Comparison of ENCODE assay signal across 9 mouse cellular contexts in genomic region chr7:133632476-133632875, GRCm38 (mm10). TPM values are rescaled to one million over a fixed set of nuclear protein-coding genes. Genes with fewer than 3 reads are reported as not detected.
DNase-seq lines count a peak whose midpoint lies in the region; ATAC-seq and TF ChIP-seq lines count a peak whose summit lies in the region.
"Had no signal": no experiment of that assay in that cellular context is flagged by ENCODE, and none has a peak within 500 bp of the region (broad histone marks: within the 10 kb centered on the region; RNA-seq: fewer than 3 reads in every experiment).

No protein-coding gene starts in this region.

- no peak for TF ChIP-seq POLR2A in small intestine, adult 2 months (IDR thresholded peaks at IDR 0.05; ENCODE audit: low read depth, low read length)

- no peaks in the 10 kb centered on the region for H3K27me3 ChIP-seq in midbrain, embryonic 10.5 days (ENCODE audit: low read depth, poor library complexity, severe bottlenecking)
- no peaks in the 10 kb centered on the region for H3K27me3 ChIP-seq in midbrain, embryonic 15.5 days (replicated peaks)
- H3K27me3 ChIP-seq in Patski, result no peaks in the 10 kb centered on the region
- H3K27me3 ChIP-seq in liver, embryonic 14.5 days (ENCODE audit: control insufficient read depth, insufficient read depth, low read length), result no peaks in the 10 kb centered on the region; the same call in 1 of the 2 replicates
- H3K27me3 ChIP-seq in small intestine, adult 2 months (ENCODE audit: control insufficient read depth, insufficient read depth, low read length), result no peaks in the 10 kb centered on the region

- 26% methylated on average over 2 of the region's 2 CpGs for WGBS in midbrain, embryonic 10.5 days
- 24% methylated on average over 2 of the region's 2 CpGs for WGBS in midbrain, embryonic 15.5 days
- 9% methylated on average over 2 of the region's 2 CpGs for WGBS in liver, embryonic 14.5 days (ENCODE audit: insufficient replicate concordance)
- WGBS in small intestine, adult 2 months, result 7% methylated on average over 2 of the region's 2 CpGs

- H3K36me3 ChIP-seq in midbrain, embryonic 10.5 days, result no peaks in the 10 kb centered on the region
- no peaks in the 10 kb centered on the region for H3K36me3 ChIP-seq in midbrain, embryonic 15.5 days (replicated peaks)
- no peaks in the 10 kb centered on the region for H3K36me3 ChIP-seq in liver, embryonic 14.5 days (replicated peaks; ENCODE audit: control insufficient read depth, insufficient read depth, low read depth)
- no peaks in the 10 kb centered on the region for H3K36me3 ChIP-seq in small intestine, adult 2 months (ENCODE audit: control insufficient read depth, insufficient read depth, low read length)

- no peak overlapping the region for H3K4me3 ChIP-seq in midbrain, embryonic 10.5 days
- H3K4me3 ChIP-seq in midbrain, embryonic 15.5 days, result no peak overlapping the region
- no peak overlapping the region for H3K4me3 ChIP-seq in liver, embryonic 14.5 days (ENCODE audit: insufficient read depth in 1 of 2, low read depth in 2 of 2, low read length in 2 of 2)
- no peak overlapping the region for H3K4me3 ChIP-seq in small intestine, adult 2 months (ENCODE audit: low read depth, low read length)

- in situ Hi-C loops in Patski (cut with MboI; ENCODE audit: low pct_unique_long_range_greater_than_20kb), result loop anchor here (10.0 kb wide), 2 partner anchors 318 to 468 kb away; no protein-coding TSS in a partner anchor

- ATAC-seq in midbrain, embryonic 15.5 days (replicated peaks), result no peak
- no peak for ATAC-seq in Patski
- ATAC-seq in liver, embryonic 14.5 days (ENCODE audit: insufficient read depth), result no peak

- DNase-seq in midbrain, embryonic 10.5 days (ENCODE audit: low spot score), result peak; percentile 51
- no peak for DNase-seq in Patski (ENCODE audit: low read depth, low spot score)
- DNase-seq in cerebellum, adult 8-10 months, result peak; percentile 55
- DNase-seq in heart, postnatal 4 days, result peak; percentile 72
- DNase-seq in liver, embryonic 14.5 days (ENCODE audit: low read depth in 3 of 3, low spot score in 3 of 3), result peak; percentile 16 to 29 (median 18)

- peak; percentile 69 for TF ChIP-seq CTCF in Patski (IDR thresholded peaks at IDR 0.05)
- TF ChIP-seq CTCF in liver, embryonic 14.5 days (IDR thresholded peaks at IDR 0.05; ENCODE audit: low read depth), result peak; percentile 62
- TF ChIP-seq CTCF in small intestine, adult 2 months (IDR thresholded peaks at IDR 0.05; ENCODE audit: extremely low read depth, insufficient read length, insufficient replicate concordance, low read depth, low read length), result peak; percentile 33; the same call in 1 of the 2 replicates

- no peak overlapping the region for H3K4me2 ChIP-seq in midbrain, embryonic 15.5 days
- no peak overlapping the region for H3K4me2 ChIP-seq in liver, embryonic 14.5 days (ENCODE audit: low read depth)

- no peak overlapping the region for H3K9ac ChIP-seq in midbrain, embryonic 15.5 days
- H3K9ac ChIP-seq in liver, embryonic 14.5 days (replicated peaks), result no peak overlapping the region

- peaks cover 8% of the 10 kb centered on the region for H3K4me1 ChIP-seq in midbrain, embryonic 10.5 days
- no peaks in the 10 kb centered on the region for H3K4me1 ChIP-seq in midbrain, embryonic 15.5 days
- 0 out of 4 replicates have a peak, but pooled peaks cover 0 to 2% of the 10 kb centered on the region in 2 experiments for H3K4me1 ChIP-seq in liver, embryonic 14.5 days (replicated peaks; ENCODE audit: control insufficient read depth in 2 of 2, insufficient read depth in 2 of 2, low read length in 1 of 2)
- no peaks in the 10 kb centered on the region for H3K4me1 ChIP-seq in small intestine, adult 2 months (ENCODE audit: control insufficient read depth, insufficient read depth, insufficient read length, low read length)

- CTCF ChIA-PET in Patski (lab: Charles Lee), result interaction anchor here (1.0 to 1.3 kb wide), 2 partner anchors 522 to 626 kb away, joined by 3 read pairs; no protein-coding TSS in a partner anchor

- no peak overlapping the region for H3K27ac ChIP-seq in midbrain, embryonic 10.5 days (replicated peaks)
- H3K27ac ChIP-seq in midbrain, embryonic 15.5 days, result no peak overlapping the region
- H3K27ac ChIP-seq in liver, embryonic 14.5 days, result no peak overlapping the region
- H3K27ac ChIP-seq in small intestine, adult 2 months (ENCODE audit: insufficient read depth, low read depth, low read length), result no peak overlapping the region
- H3K27ac ChIP-seq: macrophage had no signal

- TF ChIP-seq EP300 in liver, embryonic 14.5 days (IDR thresholded peaks at IDR 0.05; ENCODE audit: low read depth), result no peak

- no peaks in the 10 kb centered on the region for H3K9me3 ChIP-seq in midbrain, embryonic 10.5 days (replicated peaks)
- no peaks in the 10 kb centered on the region for H3K9me3 ChIP-seq in midbrain, embryonic 15.5 days
- H3K9me3 ChIP-seq in liver, embryonic 14.5 days (ENCODE audit: control insufficient read depth, low read length), result no peaks in the 10 kb centered on the region

- POLR2A ChIA-PET in Patski (lab: Charles Lee), result no interaction called here

RNA-seq across cellular contexts. Expression of gene Edrf1, which starts 4.9 kb away (rescaled TPM):
- 26.0 and 29.1 TPM in 2 replicates for polyA plus RNA-seq in midbrain, embryonic 10.5 days (2016; fragmentation: Nextera tagmentation; extraction: Ambion mirVana)
- polyA plus RNA-seq in midbrain, embryonic 15.5 days (2015; fragmentation: Nextera tagmentation; extraction: Ambion mirVana), result 20.4 and 20.5 TPM in 2 replicates
- 24.1 TPM for polyA plus RNA-seq in Patski (2021)
- 10 to 100 TPM; 10.9 to 13.0 TPM for total RNA-seq in heart, postnatal 4 days (2021)
- polyA plus RNA-seq in liver, embryonic 14.5 days (2012; rRNA removed), result 6.2 and 9.8 TPM in 2 replicates
- 8.7 and 12.9 TPM in 2 replicates for polyA plus RNA-seq in liver, embryonic 14.5 days (2014; fragmentation: Nextera tagmentation; extraction: Ambion mirVana)
- 2.5 and 5.5 TPM in 2 replicates for polyA plus RNA-seq in small intestine, adult 2 months (2012; rRNA removed)

RNA-seq across cellular contexts. Expression of gene Tex36, which starts 30.5 kb away (rescaled TPM):
- not detected in 2 replicates for polyA plus RNA-seq in midbrain, embryonic 10.5 days (2016; fragmentation: Nextera tagmentation; extraction: Ambion mirVana)
- 0.18 TPM in 1 of 2 replicates, not detected in the other for polyA plus RNA-seq in midbrain, embryonic 15.5 days (2015; fragmentation: Nextera tagmentation; extraction: Ambion mirVana)
- not detected for polyA plus RNA-seq in Patski (2021)
- total RNA-seq in heart, postnatal 4 days (2021), result not detected
- polyA plus RNA-seq in liver, embryonic 14.5 days (2012; rRNA removed), result not detected in 2 replicates
- not detected in 2 replicates for polyA plus RNA-seq in liver, embryonic 14.5 days (2014; fragmentation: Nextera tagmentation; extraction: Ambion mirVana)
- not detected in 2 replicates for polyA plus RNA-seq in small intestine, adult 2 months (2012; rRNA removed)
- total RNA-seq: gastrocnemius, adult 8-10 months had no signal
- polyA plus RNA-seq: macrophage had no signal

RNA-seq across cellular contexts. Expression of gene Mmp21, which starts 47.4 kb away (rescaled TPM):
- 0.10 TPM in 1 of 2 replicates, not detected in the other for polyA plus RNA-seq in midbrain, embryonic 10.5 days (2016; fragmentation: Nextera tagmentation; extraction: Ambion mirVana)
- polyA plus RNA-seq in midbrain, embryonic 15.5 days (2015; fragmentation: Nextera tagmentation; extraction: Ambion mirVana), result 0.14 TPM in 2 replicates
- not detected for polyA plus RNA-seq in Patski (2021)
- total RNA-seq in heart, postnatal 4 days (2021), result not detected
- 0.04 and 0.08 TPM in 2 replicates for polyA plus RNA-seq in liver, embryonic 14.5 days (2012; rRNA removed)
- polyA plus RNA-seq in liver, embryonic 14.5 days (2014; fragmentation: Nextera tagmentation; extraction: Ambion mirVana), result not detected in 2 replicates
- polyA plus RNA-seq in small intestine, adult 2 months (2012; rRNA removed), result not detected in 2 replicates
- total RNA-seq: gastrocnemius, adult 8-10 months had no signal
- polyA plus RNA-seq: macrophage had no signal
